Mouse (Mus musculus) layer of hippocampus, adult 18-20 months (tissue): ENCODE results near the gene Gm20604. TPM values are rescaled to one million over a fixed set of nuclear protein-coding genes. Genes with fewer than 3 reads are reported as not detected.

Experiments used
- DNase-seq, 2 experiments: peaks; one replicate each; pipeline ENCODE4 v3.0.0; 2022; ENCODE audit warnings: low spot score in 2 of 2
- long read RNA-seq: library from polyadenylated mRNA; stranded (forward); transcript quantifications from one replicate; pipeline ENCODE4 v2.0.0, GENCODE M21; 2021
- total RNA-seq, 2 experiments: library from RNA; stranded (reverse); gene quantifications; 2 replicates each; pipeline ENCODE4 v1.2.3; 2021

Gene Gm20604
- total RNA-seq, result 10 to 100 TPM; 12.6 to 15.5 TPM
- long read RNA-seq, transcript Gm20604-201 (2 exons, 2,795 nt), result major isoform, 8 of 11 reads
- long read RNA-seq, partial matches to known transcripts, result 0 of 11 reads
- long read RNA-seq, other reads (novel, unspliced or antisense), result 3 of 11 reads

- no peak for DNase-seq
Measured at GRCm38 (mm10) chr12:102758403-102758756, at the start of gene Gm20604. TSS of gene Gm20604 (minus strand) at chr12:102758672.

GRCm38 (mm10) chr12:102799528-102799927 lies 41.1 kb upstream of the Gm20604 start:
- DNase-seq, result no peak

- no peak for DNase-seq
Measured at GRCm38 (mm10) chr12:102787927-102788326, 29.5 kb upstream of the Gm20604 start.

- peak; percentile 26 to 76 for DNase-seq
Measured at GRCm38 (mm10) chr12:102785593-102785985, 27.1 kb upstream of the Gm20604 start.

GRCm38 (mm10) chr12:102784899-102785592 lies 26.6 kb upstream of the Gm20604 start:
- no peak for DNase-seq

- DNase-seq, result no peak
Measured at GRCm38 (mm10) chr12:102782841-102783240, 24.4 kb upstream of the Gm20604 start.

GRCm38 (mm10) chr12:102779452-102779851 lies 21.0 kb upstream of the Gm20604 start:
- no peak for DNase-seq

GRCm38 (mm10) chr12:102778151-102778550 lies 19.7 kb upstream of the Gm20604 start:
- DNase-seq, result no peak

- no peak for DNase-seq
Measured at GRCm38 (mm10) chr12:102776035-102776434, 17.6 kb upstream of the Gm20604 start.

GRCm38 (mm10) chr12:102772676-102773075 lies 14.2 kb upstream of the Gm20604 start:
- DNase-seq, result no peak

- DNase-seq, result no peak
Measured at GRCm38 (mm10) chr12:102771601-102772000, 13.1 kb upstream of the Gm20604 start.

- no peak for DNase-seq
Measured at GRCm38 (mm10) chr12:102769000-102769399, 10.5 kb upstream of the Gm20604 start.

- DNase-seq, result no peak
Measured at GRCm38 (mm10) chr12:102763696-102764095, 5.2 kb upstream of the Gm20604 start.

- no peak for DNase-seq
Measured at GRCm38 (mm10) chr12:102761668-102762067, 3.2 kb upstream of the Gm20604 start.

GRCm38 (mm10) chr12:102758936-102759335 lies 464 bp upstream of the Gm20604 start:
- DNase-seq, result no peak

- peak; percentile 96 to 97 for DNase-seq
Measured at GRCm38 (mm10) chr12:102757689-102758402, 626 bp downstream of the Gm20604 start, which contains the start of the genes Gm28051, Gon7 and Ubr7. TSS of gene Gm28051 (minus strand) at chr12:102757765. TSS of gene Gon7 (minus strand) at chr12:102757803. TSS of gene Ubr7 (plus strand) at chr12:102757967.

GRCm38 (mm10) chr12:102757055-102757688 lies 1.3 kb downstream of the Gm20604 start:
- DNase-seq, result no peak

- DNase-seq, result no peak
Measured at GRCm38 (mm10) chr12:102756304-102756703, 2.2 kb downstream of the Gm20604 start.

- DNase-seq, result no peak
Measured at GRCm38 (mm10) chr12:102748256-102748655, 10.2 kb downstream of the Gm20604 start.

- no peak for DNase-seq
Measured at GRCm38 (mm10) chr12:102744839-102745238, 13.6 kb downstream of the Gm20604 start.
